Mouse (Mus musculus): ENCODE results near the gene Adsl.

The Adsl gene

GRCm38 (mm10) chr15:80941468-80942040 is 6.7 kb upstream of the Adsl start:
- DNase-seq (ENCODE audit: low spot score in 2 of 2), result no peak

GRCm38 (mm10) chr15:80945851-80946250 is 2.4 kb upstream of the Adsl start:
- DNase-seq (ENCODE audit: low spot score in 2 of 2), result no peak

GRCm38 (mm10) chr15:80949431-80949830 is 1.1 kb downstream of the Adsl start:
- no peak for DNase-seq (ENCODE audit: low spot score in 2 of 2)

- DNase-seq (ENCODE audit: low spot score in 2 of 2), result no peak
Observed at GRCm38 (mm10) chr15:80950055-80950454, 1.8 kb downstream of the Adsl start.

GRCm38 (mm10) chr15:80953971-80954370 is 5.7 kb downstream of the Adsl start:
- no peak for DNase-seq (ENCODE audit: low spot score in 2 of 2)

GRCm38 (mm10) chr15:80954861-80955260 is 6.6 kb downstream of the Adsl start:
- no peak for DNase-seq (ENCODE audit: low spot score in 2 of 2)

GRCm38 (mm10) chr15:80955836-80956438 is 7.6 kb downstream of the Adsl start:
- DNase-seq (ENCODE audit: low spot score in 2 of 2), result no peak

GRCm38 (mm10) chr15:80969371-80969770 is 21.1 kb downstream of the Adsl start:
- no peak for DNase-seq (ENCODE audit: low spot score in 2 of 2)

- no peak for DNase-seq (ENCODE audit: low spot score in 2 of 2)
Observed at GRCm38 (mm10) chr15:80974311-80974710, 26.0 kb downstream of the Adsl start.

GRCm38 (mm10) chr15:80975666-80976065 is 27.4 kb downstream of the Adsl start:
- no peak for DNase-seq (ENCODE audit: low spot score in 2 of 2)

GRCm38 (mm10) chr15:80977620-80978334 is 29.5 kb downstream of the Adsl start, which contains the start of gene Sgsm3:
Gene Sgsm3, plus strand, starts transcription at chr15:80977765.
- peak; percentile 79 to 83 for DNase-seq (ENCODE audit: low spot score in 2 of 2)

- no peak for DNase-seq (ENCODE audit: low spot score in 2 of 2)
Observed at GRCm38 (mm10) chr15:80979611-80980010, 31.3 kb downstream of the Adsl start.

- no peak for DNase-seq (ENCODE audit: low spot score in 2 of 2)
Observed at GRCm38 (mm10) chr15:80981176-80981575, 32.9 kb downstream of the Adsl start.

GRCm38 (mm10) chr15:80983264-80983663 is 35.0 kb downstream of the Adsl start:
- no peak for DNase-seq (ENCODE audit: low spot score in 2 of 2)

GRCm38 (mm10) chr15:80988331-80988730 is 40.0 kb downstream of the Adsl start:
- DNase-seq (ENCODE audit: low spot score in 2 of 2), result no peak

- DNase-seq (ENCODE audit: low spot score in 2 of 2), result peak in 1 of 2 experiments; percentile 51
Observed at GRCm38 (mm10) chr15:80989712-80990111, 41.4 kb downstream of the Adsl start.

- no peak for DNase-seq (ENCODE audit: low spot score in 2 of 2)
Observed at GRCm38 (mm10) chr15:80994959-80995358, 46.7 kb downstream of the Adsl start.

GRCm38 (mm10) chr15:80996090-80996835 is 48.0 kb downstream of the Adsl start:
- no peak for DNase-seq (ENCODE audit: low spot score in 2 of 2)

- DNase-seq (ENCODE audit: low spot score in 2 of 2), result no peak
Observed at GRCm38 (mm10) chr15:80997077-80997476, 48.8 kb downstream of the Adsl start.

- no peak for DNase-seq (ENCODE audit: low spot score in 2 of 2)
Observed at GRCm38 (mm10) chr15:81000419-81001138, 52.3 kb downstream of the Adsl start.

- no peak for DNase-seq (ENCODE audit: low spot score in 2 of 2)
Observed at GRCm38 (mm10) chr15:81006127-81006735, 57.9 kb downstream of the Adsl start.
